Mouse (Mus musculus) embryonic facial prominence, embryonic 11.5 days (tissue): ENCODE data around the gene Ap4b1. TPM values are rescaled to one million over a fixed set of nuclear protein-coding genes. Genes with fewer than 3 reads are reported as not detected.

ENCODE experiments used
- ATAC-seq: fragments of 200-750 bp; cut with Nextera tagmentation; replicated peaks from 2 replicates; pipeline ENCODE4 v1.8.0; 2017; ENCODE audit warnings: low read depth; ENCODE audit not compliant: insufficient number of reproducible peaks, low FRiP score, low TSS enrichment
- DNase-seq: peaks from one replicate; pipeline ENCODE4 v3.0.0-alpha.2; 2015; ENCODE audit warnings: low spot score
- H3K27ac ChIP-seq: fragments of 300-500 bp; sonication (generic); replicated peaks from 2 replicates; pipeline ENCODE4 v1.5.1; 2014; ENCODE audit warnings: mild to moderate bottlenecking, low read depth, low read length, control low read depth
- H3K27me3 ChIP-seq: fragments of 300-500 bp; sonication (generic); 2 replicates; pipeline ENCODE4 v1.6.1; 2014; ENCODE audit warnings: mild to moderate bottlenecking, low read length, moderate library complexity, mixed read lengths; ENCODE audit not compliant: control insufficient read depth, insufficient read depth
- H3K36me3 ChIP-seq: fragments of 300-500 bp; sonication (generic); replicated peaks from 2 replicates; pipeline ENCODE4 v1.6.1; 2014; ENCODE audit warnings: low read depth, mild to moderate bottlenecking, low read length, moderate library complexity, mixed read lengths; ENCODE audit not compliant: control insufficient read depth, insufficient read depth
- H3K4me1 ChIP-seq: fragments of 300-500 bp; sonication (generic); 2 replicates; pipeline ENCODE4 v1.6.1; 2014; ENCODE audit warnings: low read length, mixed read lengths; ENCODE audit not compliant: control insufficient read depth, insufficient read depth
- H3K4me2 ChIP-seq: fragments of 300-500 bp; sonication (generic); 2 replicates; pipeline ENCODE4 v1.6.1; 2014; ENCODE audit warnings: low read depth, mild to moderate bottlenecking, control low read depth, low read length, moderate library complexity
- H3K4me3 ChIP-seq: fragments of 300-500 bp; sonication (generic); 2 replicates; pipeline ENCODE4 v1.5.1; 2014; ENCODE audit warnings: low read depth, low read length, control low read depth
- H3K9ac ChIP-seq: fragments of 300-500 bp; sonication (generic); replicated peaks from 2 replicates; pipeline ENCODE4 v1.6.1; 2014; ENCODE audit warnings: mild to moderate bottlenecking, control low read depth, low read length
- H3K9me3 ChIP-seq: fragments of 300-500 bp; sonication (generic); replicated peaks from 2 replicates; pipeline ENCODE4 v1.6.1; 2016; ENCODE audit warnings: mild to moderate bottlenecking, low read length, inconsistent platforms, mixed read lengths; ENCODE audit not compliant: control insufficient read depth
- WGBS: fragments of 180-500 bp; shearing (Covaris S2); extraction: QIAGEN DNeasy Blood & Tissue Kit; methylation state at CpG from one replicate; pipeline ENCODE4 v1.1.7; 2014; 5-methylcytosine and 5-hydroxymethylcytosine counted together
- polyA plus RNA-seq: library from polyadenylated mRNA; unstranded; fragments of >200 nt; fragmentation: Nextera tagmentation; extraction: Ambion mirVana; gene quantifications from 2 replicates; pipeline ENCODE4 v1.2.1, GENCODE M21; 2014

Ap4b1 gene
- polyA plus RNA-seq, 1 experiment from 2014 or later = 22.8 TPM

DNA sequence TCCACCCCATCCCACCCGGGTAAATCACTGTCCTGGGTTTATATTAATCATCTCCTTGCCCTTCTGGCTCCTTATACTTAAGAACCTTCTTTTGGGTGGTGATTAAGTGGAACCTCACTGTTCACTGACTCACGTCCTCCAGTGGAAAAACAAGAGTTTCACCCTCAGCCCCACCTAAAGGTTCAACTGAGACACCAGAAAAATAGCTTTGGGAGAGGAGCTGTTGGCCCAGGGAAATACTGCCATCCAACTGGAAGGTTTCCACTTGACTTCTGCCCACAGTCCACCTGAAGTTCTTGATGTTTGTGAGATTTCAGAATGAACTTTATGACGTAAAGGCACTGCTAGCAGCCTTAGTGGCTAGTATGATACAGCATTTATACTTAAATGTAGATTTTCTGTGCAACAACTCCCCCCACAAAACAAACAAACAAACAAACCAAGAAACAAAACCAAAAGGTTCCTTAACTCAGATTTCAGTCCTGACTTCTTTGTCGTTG is 53.5 kb downstream of the Ap4b1 start:
- DNase-seq (no peak), ATAC-seq (no peak)
- H3K4me3 ChIP-seq = no peak overlapping the region
- 79% methylated on average over 4 of the region's 4 CpGs for WGBS
- H3K9ac ChIP-seq = no peak overlapping the region
- no peaks in the 10 kb centered on the region for H3K9me3 ChIP-seq
- H3K27ac ChIP-seq = no peak overlapping the region
- no peaks in the 10 kb centered on the region for H3K4me1 ChIP-seq
- no peaks in the 10 kb centered on the region for H3K27me3 ChIP-seq
- H3K4me2 ChIP-seq = no peak overlapping the region
- no peaks in the 10 kb centered on the region for H3K36me3 ChIP-seq

DNA sequence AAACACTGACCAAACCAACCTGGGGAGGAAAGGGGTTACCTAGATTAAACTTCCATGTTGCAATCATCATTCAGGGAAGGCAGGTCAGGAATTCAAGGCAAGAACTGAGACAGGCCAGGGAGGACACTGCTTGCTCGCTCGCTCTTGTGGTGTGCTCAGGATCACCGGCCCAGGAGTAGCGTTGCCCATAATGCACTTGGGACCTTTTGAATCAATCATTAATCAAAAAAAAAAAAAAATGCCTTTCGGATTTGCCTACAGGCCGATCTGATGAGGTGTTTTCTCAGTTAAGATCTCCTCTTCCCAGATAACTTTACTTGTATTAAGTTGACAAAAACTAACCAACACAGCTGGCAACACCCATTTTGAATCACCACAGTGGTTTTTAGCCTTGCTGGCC is 54.9 kb downstream of the Ap4b1 start:
- ATAC-seq (no peak), DNase-seq (no peak)
- H3K4me2 ChIP-seq = no peak overlapping the region
- no peak overlapping the region for H3K9ac ChIP-seq
- H3K4me1 ChIP-seq = no peaks in the 10 kb centered on the region
- no peak overlapping the region for H3K4me3 ChIP-seq
- no peak overlapping the region for H3K27ac ChIP-seq
- WGBS = 93% methylated on average over 6 of the region's 6 CpGs
- no peaks in the 10 kb centered on the region for H3K27me3 ChIP-seq
- no peaks in the 10 kb centered on the region for H3K36me3 ChIP-seq
- no peaks in the 10 kb centered on the region for H3K9me3 ChIP-seq

- Histone ChIP-seq H3K4me2 (no peak overlapping the region), H3K4me1 (no peaks in the 10 kb centered on the region), H3K36me3 (no peaks in the 10 kb centered on the region), H3K27me3 (no peaks in the 10 kb centered on the region), H3K9me3 (no peaks in the 10 kb centered on the region), H3K4me3 (no peak overlapping the region), H3K27ac (no peak overlapping the region), H3K9ac (no peak overlapping the region)
- no peak for ATAC-seq
- 85% methylated on average over 5 of the region's 5 CpGs for WGBS
- DNase-seq = no peak
Measured at GRCm38 (mm10) chr3:103867424-103867971, 58.2 kb downstream of the Ap4b1 start.

- Histone ChIP-seq H3K9me3 (no peaks in the 10 kb centered on the region), H3K27me3 (no peaks in the 10 kb centered on the region), H3K27ac (no peak overlapping the region), H3K36me3 (no peaks in the 10 kb centered on the region), H3K4me2 (no peak overlapping the region), H3K4me3 (no peak overlapping the region), H3K4me1 (no peaks in the 10 kb centered on the region), H3K9ac (no peak overlapping the region)
- ATAC-seq = no peak
- no peak for DNase-seq
- 82% methylated on average over 4 of the region's 4 CpGs for WGBS
Measured at GRCm38 (mm10) chr3:103868008-103868407, 58.7 kb downstream of the Ap4b1 start.

Other genes with a start within 250 kb of the Ap4b1 start
- gene Syt6, start 234.3 kb upstream of the Ap4b1 start, polyA plus RNA-seq = 3.2 and 4.5 TPM in 2 replicates
- gene Atg4a-ps, start 163.5 kb upstream of the Ap4b1 start, polyA plus RNA-seq = 0.29 TPM in 1 of 2 replicates, not detected in the other
- gene Olfml3, start 71.5 kb upstream of the Ap4b1 start, polyA plus RNA-seq = 25.2 and 26.1 TPM in 2 replicates
- gene Gm10964, start 70.2 kb upstream of the Ap4b1 start, polyA plus RNA-seq = not detected in 2 replicates
- gene Hipk1, start 18.0 kb upstream of the Ap4b1 start, polyA plus RNA-seq = 13.8 TPM in 2 replicates
- gene Dclre1b, start 76 bp upstream of the Ap4b1 start, polyA plus RNA-seq = 38.2 and 40.3 TPM in 2 replicates
- gene Gm43064, start 53 bp downstream of the Ap4b1 start, polyA plus RNA-seq = 0.24 TPM in 1 of 2 replicates, not detected in the other
- not detected in 2 replicates for gene Bcl2l15, start 23.1 kb downstream of the Ap4b1 start, polyA plus RNA-seq
- 0.28 and 0.43 TPM in 2 replicates for gene Ptpn22, start 50.3 kb downstream of the Ap4b1 start, polyA plus RNA-seq
- 19.5 and 20.6 TPM in 2 replicates for gene Rsbn1, start 104.6 kb downstream of the Ap4b1 start, polyA plus RNA-seq
- gene Phtf1, start 158.6 kb downstream of the Ap4b1 start, polyA plus RNA-seq = 49.0 and 53.2 TPM in 2 replicates